9 mouse cellular contexts compared by ENCODE assay signal in the genomic region with DNA sequence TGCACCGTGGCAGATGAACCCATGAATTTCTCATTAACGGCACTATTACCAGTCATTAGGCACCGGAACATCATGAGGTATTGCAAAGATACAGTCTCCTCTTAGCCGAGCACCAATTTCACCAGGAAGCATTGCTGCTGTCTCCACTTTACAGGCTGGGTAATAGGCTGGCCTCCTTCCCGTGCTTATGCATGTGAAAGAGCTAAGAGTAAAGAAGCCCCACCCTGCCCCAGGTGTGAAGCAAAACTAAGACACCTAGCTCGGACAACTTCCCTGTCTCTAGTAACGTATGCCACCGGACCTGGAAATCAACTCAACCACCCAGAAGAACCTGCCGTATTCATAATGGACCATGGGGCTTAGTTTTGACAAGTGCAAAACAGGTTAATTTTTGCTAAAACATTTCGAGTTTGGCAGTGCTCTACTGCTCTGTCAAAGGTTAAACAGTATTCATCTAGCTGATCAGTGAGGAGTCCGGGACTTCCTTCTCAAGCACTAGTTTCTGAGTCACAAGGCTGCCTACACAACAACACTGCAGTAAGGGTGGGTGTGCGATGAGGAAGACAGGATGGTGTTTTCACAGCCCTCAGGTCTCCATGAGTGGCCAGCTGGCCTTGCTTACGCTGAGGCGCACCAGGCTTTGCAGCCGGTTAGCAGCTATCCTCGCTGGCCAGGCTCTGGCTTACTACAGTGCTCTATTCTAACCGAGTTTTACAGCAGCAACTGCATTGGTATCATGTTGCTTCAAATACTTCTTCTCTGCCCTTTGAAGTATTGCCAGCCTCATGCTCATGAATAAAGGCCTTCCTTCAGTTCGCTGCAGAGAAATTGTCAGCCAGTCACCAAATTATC.
DNase-seq lines count a peak whose midpoint lies in the region; ATAC-seq and TF ChIP-seq lines count a peak whose summit lies in the region.
"Had no signal": no experiment of that assay in that cellular context is flagged by ENCODE, and none has a peak within 500 bp of the region (broad histone marks: within the 10 kb centered on the region; RNA-seq: fewer than 3 reads in every experiment).

No protein-coding gene starts in this region.

- no peaks in the 10 kb centered on the region for H3K36me3 ChIP-seq in hindbrain, postnatal 0 days (ENCODE audit: insufficient read depth, low read length)

- no peak for TF ChIP-seq POLR2A in lung, adult 2 months (IDR thresholded peaks at IDR 0.05; ENCODE audit: borderline replicate concordance, extremely low read depth, low read depth, low read length)

- H3K27me3 ChIP-seq in hindbrain, postnatal 0 days (ENCODE audit: insufficient read depth, low read length), result no peaks in the 10 kb centered on the region
- H3K27me3 ChIP-seq: CH12.LX had no signal

- no peak for DNase-seq in frontal cortex, postnatal 25 days (ENCODE audit: low spot score in 2 of 2)
- DNase-seq in lung, postnatal 10 days, result peak; percentile 47
- no peak for DNase-seq in lung, adult 2 months
- peak; percentile 66 for DNase-seq in hindbrain, postnatal 0 days (ENCODE audit: low spot score)
- peak; percentile 34 for DNase-seq in naive thymus-derived CD4-positive, alpha-beta T cell, adult 2 months (ENCODE audit: low read depth)
- DNase-seq in yolk sac, embryonic 10.5 days (ENCODE audit: low spot score), result no peak
- DNase-seq in layer of hippocampus, adult 9-11 months, result no peak

- H3K27ac ChIP-seq in hindbrain, postnatal 0 days, result peak overlapping the region; percentile 46

- H3K4me1 ChIP-seq in lung, adult 2 months (ENCODE audit: control insufficient read depth, insufficient read depth, low read length), result peaks cover 22% of the 10 kb centered on the region
- H3K4me1 ChIP-seq in hindbrain, postnatal 0 days (ENCODE audit: insufficient read depth, low read length), result peaks cover 19% of the 10 kb centered on the region

- H3K9ac ChIP-seq in hindbrain, postnatal 0 days (replicated peaks; ENCODE audit: low read length), result no peak overlapping the region

- no peak overlapping the region for H3K4me3 ChIP-seq in lung, adult 2 months (replicated peaks; ENCODE audit: extremely low read depth, low read depth, low read length)
- no peak overlapping the region for H3K4me3 ChIP-seq in hindbrain, postnatal 0 days (ENCODE audit: low read length)

- ATAC-seq in frontal cortex, adult (ENCODE audit: low TSS enrichment), result peak; percentile 87
- peak; percentile 28; the same call in 1 of the 2 replicates for ATAC-seq in hindbrain, postnatal 0 days

- no peaks in the 10 kb centered on the region for H3K9me3 ChIP-seq in hindbrain, postnatal 0 days (ENCODE audit: low read length)

- WGBS in lung, adult 2 months, result 63% methylated on average over 18 of the region's 18 CpGs
- 53% methylated on average over 18 of the region's 18 CpGs for WGBS in hindbrain, postnatal 0 days

- no peak for TF ChIP-seq CTCF in lung, adult 2 months (IDR thresholded peaks at IDR 0.05; ENCODE audit: insufficient read depth, low read length)
- no peak for TF ChIP-seq CTCF in hindbrain, postnatal 0 days (IDR thresholded peaks at IDR 0.05; ENCODE audit: low read depth)

- H3K4me2 ChIP-seq in hindbrain, postnatal 0 days (ENCODE audit: low read depth, low read length), result no peak overlapping the region

Comparison
In these comparisons a context has a peak if more than half of its experiments do, and no peak if none do; other contexts are left out.
1. DNase-seq: peak in lung, postnatal 10 days (single experiment), hindbrain, postnatal 0 days (single experiment) and naive thymus-derived CD4-positive, alpha-beta T cell, adult 2 months (single experiment); none in frontal cortex, postnatal 25 days (0 of 2), lung, adult 2 months (single experiment), yolk sac, embryonic 10.5 days (single experiment) and layer of hippocampus, adult 9-11 months (single experiment).